Mouse (Mus musculus) lung, adult 18-20 months (tissue): ENCODE measurements at regions not wholly inside any gene's neighbourhood (a gene's known extent, or its start where the extent isn't known, plus 50 kb on each side); places are given as distances from the start of the nearest gene placed in this dataset.

Source experiments
- DNase-seq, 2 experiments: peaks; one replicate each; pipeline ENCODE4 v3.0.0; 2022; ENCODE audit warnings: mixed read lengths in 2 of 2

DNA sequence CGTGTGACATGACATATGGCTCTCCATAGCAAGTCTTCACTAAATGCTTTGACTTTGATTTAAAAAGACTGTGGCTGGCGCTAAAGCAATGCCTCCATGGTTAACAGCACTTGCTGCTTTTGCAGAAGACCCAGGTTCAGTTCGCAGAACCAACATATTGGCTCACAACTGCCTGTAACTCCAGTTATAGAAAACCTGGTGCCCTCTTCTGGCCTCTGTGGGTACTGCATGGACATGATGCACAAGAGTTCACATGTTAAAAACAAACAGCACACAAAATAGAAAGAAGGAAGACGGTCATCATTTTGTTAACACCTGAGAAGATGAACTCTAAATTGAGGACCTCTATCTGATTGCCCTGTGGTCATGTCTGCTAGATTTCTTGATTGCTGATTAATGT lies 423.8 kb downstream of the Rwdd3 start:
- DNase-seq, result peak; percentile 1 to 5

GRCm38 (mm10) chr3:120733332-120733731 lies 438.2 kb downstream of the Rwdd3 start:
- DNase-seq, result no peak

GRCm38 (mm10) chr3:120732391-120732790 lies 439.1 kb downstream of the Rwdd3 start:
- DNase-seq, result no peak

DNA sequence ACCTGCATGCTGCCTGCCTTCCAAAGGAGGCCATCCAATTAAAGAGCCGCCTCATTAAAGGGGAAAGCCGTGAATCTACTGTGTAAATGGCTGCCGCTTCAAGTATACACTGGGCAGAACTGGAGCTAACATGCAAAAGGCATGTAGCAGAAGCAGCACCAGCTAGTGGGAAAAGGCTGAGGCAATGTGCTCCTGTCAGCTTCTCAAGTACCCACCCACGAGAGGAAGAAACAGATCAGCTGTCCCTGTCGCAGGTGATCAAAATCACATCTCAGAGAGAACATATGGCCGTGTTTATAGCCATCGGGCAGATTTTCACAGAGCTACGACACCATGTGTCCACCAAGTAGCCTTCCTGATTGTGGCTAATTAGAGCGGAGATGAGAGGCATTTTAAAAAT lies 440.2 kb downstream of the Rwdd3 start:
- no peak for DNase-seq

- DNase-seq, result no peak
Measured at GRCm38 (mm10) chr3:120730225-120730624, 441.3 kb downstream of the Rwdd3 start.

GRCm38 (mm10) chr3:120729671-120730070 lies 441.8 kb downstream of the Rwdd3 start:
- DNase-seq, result no peak

DNA sequence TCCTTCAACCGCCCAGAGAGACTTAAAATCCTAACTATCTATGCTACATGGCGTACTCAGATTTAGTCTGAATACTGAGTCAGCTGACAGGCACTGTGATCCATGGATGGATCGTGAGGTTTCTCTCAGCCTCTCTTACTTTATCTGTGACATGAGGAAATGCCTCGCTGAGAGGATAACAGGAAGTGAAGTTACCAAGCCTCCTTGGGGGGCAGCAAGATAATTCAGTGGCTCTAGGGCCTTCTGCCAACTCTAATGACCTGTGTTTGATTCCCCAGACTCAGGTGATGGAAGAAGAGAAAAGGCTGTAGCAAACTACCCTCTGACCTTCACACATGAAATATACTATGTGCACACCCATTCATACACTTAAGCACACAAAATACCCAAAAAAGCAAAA lies 486.3 kb downstream of the Rwdd3 start:
- DNase-seq, result no peak

DNA sequence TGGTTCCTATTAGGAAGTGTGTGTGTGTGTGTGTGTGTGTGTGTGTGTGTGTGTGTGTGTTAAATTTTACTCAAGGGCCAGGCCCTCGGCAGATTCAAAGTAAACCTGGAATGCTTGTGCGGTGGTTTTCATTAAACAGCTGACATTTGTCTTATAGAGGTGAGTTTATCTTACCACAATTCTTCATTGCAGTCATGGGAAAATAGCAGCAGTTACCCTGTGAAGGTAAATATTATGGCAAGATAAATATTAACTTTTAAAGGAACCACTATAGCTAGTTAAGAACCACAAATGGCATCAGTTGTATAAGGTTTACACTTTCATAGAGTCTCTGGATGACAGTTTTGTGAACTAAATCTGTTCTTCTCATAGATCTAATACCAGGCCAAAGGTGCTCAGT lies 495.6 kb downstream of the Rwdd3 start:
- no peak for DNase-seq

DNA sequence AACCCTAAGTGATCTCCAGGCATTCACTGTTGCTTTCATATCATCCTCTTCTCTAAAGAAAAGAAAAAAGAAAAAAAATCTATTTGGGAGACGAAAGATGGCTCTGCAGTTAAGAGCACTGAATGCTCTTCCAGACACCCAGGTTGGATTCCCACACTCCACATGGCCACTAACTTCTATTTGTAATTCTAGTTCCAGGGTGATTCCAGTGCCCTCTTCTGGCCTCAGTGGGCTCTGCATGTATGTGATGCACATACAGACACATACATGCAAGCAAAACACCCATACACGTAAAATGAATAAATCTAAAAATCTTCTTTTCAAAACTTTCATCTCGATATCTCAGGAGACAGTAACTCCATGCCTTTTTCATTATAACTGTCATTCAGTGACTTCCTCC lies 502.8 kb downstream of the Rwdd3 start:
- no peak for DNase-seq

- DNase-seq, result no peak
Measured at GRCm38 (mm10) chr3:120662521-120662920, 509.0 kb downstream of the Rwdd3 start.

DNA sequence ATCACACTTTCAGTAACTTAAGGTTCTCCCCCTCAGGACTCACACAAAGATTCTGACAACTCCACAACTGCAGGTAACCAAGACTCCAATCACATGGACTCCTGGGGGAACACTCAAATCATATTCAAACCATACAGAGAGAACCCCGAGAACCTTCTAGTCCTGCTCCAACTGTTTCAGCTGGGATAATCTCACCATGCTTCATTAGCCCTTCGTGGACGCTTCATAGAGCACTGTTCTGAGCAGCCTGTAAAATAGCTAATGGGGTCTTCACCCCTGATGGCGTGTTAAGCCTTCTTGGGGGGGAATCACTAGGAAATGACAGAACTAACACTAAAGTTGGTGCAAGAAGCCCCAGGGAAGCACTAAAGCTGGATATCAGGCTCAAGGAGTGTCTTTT lies 510.7 kb downstream of the Rwdd3 start:
- no peak for DNase-seq

- no peak for DNase-seq
Measured at GRCm38 (mm10) chr3:120649047-120649868, 522.2 kb downstream of the Rwdd3 start.

- DNase-seq, result no peak
Measured at GRCm38 (mm10) chr3:120648391-120648790, 523.1 kb downstream of the Rwdd3 start.

GRCm38 (mm10) chr3:120636669-120637305 lies 534.7 kb downstream of the Rwdd3 start:
- no peak for DNase-seq

GRCm38 (mm10) chr3:120618358-120618757 lies 553.1 kb downstream of the Rwdd3 start:
- DNase-seq, result no peak

DNA sequence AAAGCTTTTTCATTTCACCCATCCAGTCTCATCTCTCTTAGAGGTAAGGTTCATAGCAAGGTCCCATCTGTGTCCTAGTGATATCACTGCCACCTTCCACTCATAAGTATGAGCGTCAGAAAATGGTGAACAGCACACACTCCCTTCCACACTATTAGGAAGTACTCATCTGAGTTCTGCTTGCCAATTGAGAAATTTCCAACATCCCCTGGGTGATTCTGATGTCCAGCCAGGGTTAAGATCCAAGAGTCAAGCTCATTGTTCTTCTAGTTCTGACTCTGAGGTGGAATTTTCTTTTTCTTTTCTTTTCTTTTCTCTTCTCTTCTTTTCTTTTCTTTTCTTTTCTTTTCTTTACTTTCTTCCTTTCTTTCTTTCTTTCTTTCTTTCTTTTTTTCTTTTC lies 577.3 kb downstream of the Rwdd3 start:
- DNase-seq, result no peak

DNA sequence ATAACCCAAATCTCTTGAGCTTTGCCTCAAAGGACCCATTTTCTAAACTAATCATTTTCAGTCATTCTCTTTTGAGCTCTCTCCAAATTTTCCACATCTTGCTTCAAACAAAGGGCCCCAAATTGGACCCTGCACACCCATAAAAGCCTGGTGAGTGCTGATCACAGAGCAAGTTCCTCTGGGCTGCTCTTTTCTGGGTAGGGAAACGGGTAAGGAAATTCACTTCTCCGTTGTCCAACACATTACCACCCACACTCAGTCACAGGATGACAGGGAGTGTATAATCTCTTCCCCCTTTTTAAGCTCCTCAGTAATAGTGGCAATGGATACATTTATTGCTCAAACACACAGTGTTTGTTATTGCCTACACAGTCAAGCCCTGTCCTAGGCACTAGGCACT lies 580.3 kb downstream of the Rwdd3 start:
- DNase-seq, result no peak

DNA sequence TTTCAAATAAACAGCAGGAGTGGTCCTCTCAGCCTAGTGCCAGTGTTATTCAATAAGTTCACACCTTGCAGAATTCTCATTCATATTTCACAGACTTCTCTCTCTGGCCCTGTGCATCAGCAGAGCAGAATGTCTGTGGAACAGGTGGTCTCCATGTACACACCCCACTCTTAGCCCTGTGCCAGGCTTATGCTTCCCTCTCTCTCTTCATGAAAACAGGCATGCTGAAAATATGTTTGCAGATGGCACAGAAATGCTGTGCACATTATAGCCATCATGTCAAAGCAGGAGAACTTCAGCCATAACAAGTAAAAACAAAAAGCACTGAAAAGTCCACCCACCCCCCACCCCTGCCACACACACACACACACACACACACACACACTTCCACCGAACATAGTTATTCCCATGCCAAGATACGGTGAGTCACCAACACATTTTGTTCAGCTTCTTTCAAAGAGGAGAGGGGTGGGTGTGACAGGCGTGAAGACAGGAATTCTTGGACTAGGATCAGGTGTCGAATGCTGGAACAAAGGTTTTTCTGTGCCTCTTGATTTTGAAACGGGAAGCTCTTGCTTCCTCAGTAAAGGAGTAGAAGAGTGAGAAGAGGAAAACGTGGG lies 600.6 kb downstream of the Rwdd3 start:
- no peak for DNase-seq

DNA sequence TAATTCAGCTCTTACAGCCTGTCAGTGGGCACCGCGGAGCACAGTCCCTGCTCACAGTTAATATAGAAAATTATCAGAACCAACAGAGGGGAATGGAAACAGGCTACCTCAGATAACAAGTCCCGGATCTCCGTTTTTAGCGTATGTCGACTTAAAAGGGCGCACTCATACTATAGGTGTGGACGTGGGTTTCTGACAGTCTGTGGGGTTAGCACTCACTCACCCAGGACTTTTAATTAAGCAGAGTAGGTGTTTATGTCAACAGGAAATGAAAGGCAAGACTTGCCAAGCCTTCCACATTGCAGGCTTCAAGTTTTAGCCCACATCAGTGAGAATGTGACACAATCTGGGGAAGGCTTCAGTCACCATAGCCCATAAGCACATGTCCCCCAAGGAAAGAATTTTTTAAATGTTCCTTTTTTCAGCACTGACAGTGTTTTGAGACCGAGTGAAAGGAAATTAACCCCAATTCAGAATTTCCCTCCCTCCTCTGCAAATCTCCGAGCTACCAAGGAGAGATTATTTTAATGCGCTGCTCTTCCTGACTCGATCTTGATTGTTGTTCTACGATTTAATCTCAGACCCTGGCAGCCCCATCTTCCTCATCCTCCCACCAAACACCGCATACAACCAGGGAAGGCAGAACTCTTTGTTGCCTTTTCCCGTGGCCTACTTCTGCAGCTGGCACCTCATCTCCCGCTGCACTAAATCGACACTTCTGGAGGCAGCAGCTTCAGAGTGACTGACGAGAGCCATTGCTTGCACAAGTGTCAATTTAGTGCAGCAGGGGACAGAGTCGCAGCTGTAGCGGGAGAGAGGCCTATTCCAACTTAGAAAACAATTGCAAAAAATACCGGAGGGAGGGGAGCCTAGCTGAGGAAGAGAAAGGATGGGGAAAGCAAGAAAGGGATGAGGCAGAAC lies 629.7 kb downstream of the Rwdd3 start:
- DNase-seq, result no peak

DNA sequence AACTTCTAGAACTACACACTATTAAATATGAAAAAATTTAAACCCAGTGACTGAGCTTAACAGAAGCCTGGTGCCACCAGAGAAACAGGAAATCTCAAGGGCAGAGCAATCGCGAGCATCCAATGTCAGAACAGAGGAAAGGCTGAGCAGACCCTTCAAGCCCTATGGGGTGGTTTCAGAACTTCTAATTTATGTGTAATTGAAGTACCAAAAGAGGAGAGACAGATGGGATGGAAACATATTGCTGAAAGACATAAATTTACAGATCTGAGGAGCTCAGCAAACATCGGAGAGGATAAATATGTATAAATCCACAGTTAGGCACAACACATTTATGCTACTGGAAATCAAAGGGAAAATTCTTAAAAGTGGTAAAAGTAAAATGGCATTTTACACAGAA lies 637.6 kb downstream of the Rwdd3 start:
- DNase-seq, result no peak

DNA sequence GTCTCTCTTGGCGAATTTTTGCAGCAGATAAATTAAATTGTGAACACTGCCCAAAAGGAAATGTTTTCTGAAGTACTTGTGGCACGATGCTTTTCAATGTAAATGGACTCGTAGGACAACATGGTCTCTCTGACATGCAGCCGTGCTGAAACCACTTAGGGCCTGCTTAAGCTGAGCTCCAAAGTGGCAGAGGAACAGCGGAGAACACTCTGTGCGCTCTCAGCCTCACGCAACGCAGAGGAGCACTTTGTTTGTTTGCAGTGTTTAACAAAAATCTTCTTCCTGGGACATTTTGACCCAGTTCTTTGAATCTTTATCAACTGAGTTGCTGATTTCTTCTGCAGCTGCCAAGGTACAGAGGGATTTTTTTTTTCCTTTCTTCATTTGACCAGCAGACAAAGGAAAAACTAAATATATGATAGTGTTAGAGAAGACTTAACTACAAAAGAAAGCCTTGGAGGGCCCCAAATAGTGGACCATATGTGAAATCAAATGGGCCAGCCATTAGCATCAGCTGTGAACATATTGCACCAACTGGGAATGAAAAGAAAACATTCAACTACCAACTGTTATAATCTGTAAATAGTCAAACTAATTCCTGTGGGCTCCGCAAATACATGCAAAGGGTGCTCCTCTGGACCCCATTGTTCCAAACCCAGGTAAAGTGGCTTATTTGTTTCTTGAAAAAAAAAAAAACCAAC lies 639.5 kb downstream of the Rwdd3 start:
- no peak for DNase-seq

GRCm38 (mm10) chr3:120511651-120512050 lies 659.8 kb downstream of the Rwdd3 start:
- no peak for DNase-seq
